Mouse (Mus musculus) adrenal gland, adult 8-10 months (tissue): ENCODE measurements around the gene Tbc1d16. TPM values are rescaled to one million over a fixed set of nuclear protein-coding genes. Genes with fewer than 3 reads are reported as not detected.

Source experiments
- DNase-seq: peaks from one replicate; pipeline ENCODE4 v3.0.0; 2022
- total RNA-seq, 4 experiments: library from RNA; stranded (reverse); gene quantifications; 2 replicates each; pipeline ENCODE4 v1.2.4; 2022

The Tbc1d16 gene
- total RNA-seq, 4 experiments from 2014 or later: 17.1 to 26.4 (median 22.0) TPM

DNA sequence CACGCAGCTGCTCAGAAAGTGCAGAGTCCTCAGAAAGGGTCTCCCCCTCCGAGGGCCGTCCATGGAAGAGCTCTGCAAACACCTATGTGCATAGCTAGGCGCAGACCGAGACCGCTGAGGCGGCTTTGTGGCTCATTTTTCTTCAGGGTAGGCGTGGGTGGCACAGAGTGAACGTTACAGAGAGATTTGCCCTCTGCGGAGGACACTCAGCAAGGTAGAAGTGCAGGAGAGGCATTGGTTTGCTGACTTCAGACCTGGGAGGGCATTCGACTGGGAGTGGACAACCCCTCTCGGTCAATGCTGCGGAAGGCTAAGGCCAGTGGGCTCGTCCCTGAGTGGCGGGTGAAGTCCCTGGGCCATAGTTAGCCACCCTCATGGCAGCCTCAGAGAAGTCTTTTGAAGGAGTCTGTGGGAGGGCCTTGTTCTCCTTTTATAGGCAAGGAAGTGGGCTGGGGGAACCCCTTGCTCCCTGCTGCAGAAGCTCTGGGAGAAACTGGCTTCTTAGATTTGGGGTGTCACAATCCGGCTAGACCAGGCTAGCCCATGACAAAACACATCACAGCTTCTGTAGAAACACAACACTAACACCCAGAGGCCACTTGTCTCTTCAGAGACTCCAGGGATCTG lies 84.8 kb downstream of the Tbc1d16 start:
- no peak for DNase-seq

GRCm38 (mm10) chr11:119142615-119143014 lies 85.7 kb downstream of the Tbc1d16 start:
- DNase-seq: no peak

DNA sequence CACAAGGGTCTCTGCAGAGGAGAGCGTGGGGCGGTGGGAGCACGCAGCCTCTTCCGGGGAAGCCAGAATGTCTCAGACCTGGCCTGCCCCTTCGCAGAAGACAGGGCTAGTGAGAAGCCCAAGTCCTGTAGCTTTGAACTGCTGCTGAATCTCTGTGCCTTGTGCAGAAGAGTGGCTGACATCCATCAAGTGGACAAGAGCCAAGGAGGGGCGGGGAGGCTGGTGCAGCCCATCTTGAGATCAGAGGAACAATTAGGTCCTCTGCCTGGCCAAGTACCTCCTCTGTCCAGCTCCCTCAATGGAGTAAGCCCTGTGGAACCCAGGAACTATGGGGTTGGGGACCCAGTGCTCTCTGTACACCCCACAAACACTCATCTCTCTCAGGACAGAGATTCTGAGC lies 89.3 kb downstream of the Tbc1d16 start:
- no peak for DNase-seq

- no peak for DNase-seq
Measured at GRCm38 (mm10) chr11:119138205-119138604, 90.1 kb downstream of the Tbc1d16 start.

GRCm38 (mm10) chr11:119134586-119134985 lies 93.7 kb downstream of the Tbc1d16 start:
- no peak for DNase-seq

DNA sequence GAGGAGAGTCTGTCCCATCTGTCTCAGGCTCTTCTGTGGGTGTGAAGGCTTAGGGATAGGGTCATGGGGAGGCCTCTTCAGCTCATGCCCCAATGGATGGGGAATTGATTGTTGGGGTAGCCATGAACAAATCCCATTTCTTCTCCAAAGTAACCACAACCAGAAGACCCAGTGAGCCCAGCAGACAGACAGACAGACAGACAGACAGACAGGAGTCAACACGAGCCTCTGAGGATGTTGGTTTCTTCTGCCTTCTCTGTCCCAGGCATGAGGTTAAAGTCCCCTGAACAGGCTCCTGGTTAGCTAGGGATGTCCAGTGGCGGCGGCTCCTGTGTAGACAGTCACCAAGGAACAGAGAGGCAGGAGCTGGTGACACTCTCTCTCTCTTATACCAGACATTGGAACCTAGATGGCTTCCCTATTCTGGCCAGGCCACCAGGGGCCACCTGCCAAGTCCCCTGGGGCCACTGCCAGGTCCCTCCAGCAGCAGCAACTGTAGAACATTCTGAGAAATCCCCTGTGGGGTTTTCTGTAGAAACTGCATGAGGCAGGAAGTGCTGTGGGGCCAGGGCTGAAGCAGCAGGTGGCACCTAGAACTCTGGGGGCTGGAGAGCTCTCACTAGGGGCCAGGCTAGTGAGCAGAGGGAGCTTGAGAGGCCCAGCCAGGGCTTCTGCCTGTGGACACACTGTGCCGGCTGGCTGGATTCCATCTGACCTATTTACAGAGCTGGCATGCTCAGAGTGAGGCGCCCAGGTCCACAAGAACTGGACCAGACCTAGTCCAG lies 94.7 kb downstream of the Tbc1d16 start:
- peak; percentile 76 for DNase-seq

- no peak for DNase-seq
Measured at GRCm38 (mm10) chr11:119132198-119133035, 95.9 kb downstream of the Tbc1d16 start.

DNA sequence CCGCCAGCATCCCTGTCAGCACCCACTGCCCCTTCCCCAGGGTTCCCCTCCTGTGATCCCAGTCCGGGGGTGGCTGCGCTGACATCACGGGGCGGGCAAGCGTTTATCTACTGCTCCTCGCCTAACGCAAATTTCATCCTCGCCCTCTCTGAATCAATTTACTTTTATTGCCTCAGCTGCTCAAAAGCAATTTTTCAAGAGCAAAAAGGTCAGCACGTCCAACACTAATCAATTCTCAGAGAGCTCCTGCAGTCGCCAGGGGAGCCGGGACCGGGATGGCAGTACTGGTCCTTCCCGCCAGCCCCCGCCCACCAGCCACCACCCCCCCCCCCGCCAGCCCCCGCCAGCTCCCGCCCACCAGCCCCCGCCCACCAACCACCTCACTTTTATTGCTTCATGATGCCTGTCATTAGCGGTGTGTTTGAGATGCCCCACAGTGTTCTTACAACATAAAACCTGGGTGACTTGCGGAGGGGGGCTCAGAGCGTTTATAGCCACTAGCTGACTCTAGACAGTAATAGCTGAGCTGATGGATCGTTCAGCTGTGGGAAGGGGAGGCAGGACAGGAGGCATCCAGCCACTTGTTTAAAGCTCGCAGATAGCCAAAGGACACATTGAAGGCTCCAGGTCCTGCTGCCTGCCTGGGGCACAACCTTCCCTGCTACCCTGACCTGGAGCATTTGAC lies 98.1 kb downstream of the Tbc1d16 start:
- no peak for DNase-seq

DNA sequence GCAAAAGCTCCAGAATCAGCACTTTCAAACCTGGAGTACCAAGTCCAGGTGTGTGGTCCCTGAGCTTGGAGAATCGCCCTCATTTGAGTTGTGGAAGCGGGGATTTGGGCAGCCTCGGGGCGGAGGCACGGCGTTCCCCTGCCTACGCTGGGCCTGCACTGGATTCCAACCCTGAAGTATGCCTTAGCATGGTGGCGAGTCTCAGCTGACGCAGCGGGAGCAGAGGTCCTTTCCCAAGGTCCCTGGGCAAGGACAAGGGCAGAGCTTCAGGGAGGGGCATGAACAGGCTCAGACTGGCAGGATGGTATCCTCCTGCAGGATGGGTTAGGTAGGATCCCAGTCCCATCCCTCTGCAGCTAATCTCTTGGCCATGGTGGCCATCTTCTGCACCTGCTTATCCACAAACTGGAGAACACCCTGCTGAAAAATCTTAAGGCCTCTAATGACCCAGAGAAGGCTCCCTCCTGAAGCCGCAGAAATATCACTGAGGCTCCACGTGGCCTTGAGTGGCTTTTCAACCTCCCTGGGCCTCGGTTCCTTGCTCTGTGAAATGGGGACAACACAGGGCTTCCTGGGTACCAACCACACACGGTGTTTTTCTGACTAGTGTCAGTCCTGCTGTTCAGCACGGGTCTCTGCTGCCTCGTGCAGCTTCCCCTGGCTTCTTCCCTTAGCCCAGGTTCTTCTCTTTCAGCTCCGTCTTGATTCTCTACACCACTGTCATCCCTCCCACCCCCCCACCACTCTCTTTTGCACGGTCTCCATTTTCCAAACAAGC lies 98.8 kb downstream of the Tbc1d16 start:
- DNase-seq: peak; percentile 83

GRCm38 (mm10) chr11:119128668-119129280 lies 99.5 kb downstream of the Tbc1d16 start:
- no peak for DNase-seq

DNA sequence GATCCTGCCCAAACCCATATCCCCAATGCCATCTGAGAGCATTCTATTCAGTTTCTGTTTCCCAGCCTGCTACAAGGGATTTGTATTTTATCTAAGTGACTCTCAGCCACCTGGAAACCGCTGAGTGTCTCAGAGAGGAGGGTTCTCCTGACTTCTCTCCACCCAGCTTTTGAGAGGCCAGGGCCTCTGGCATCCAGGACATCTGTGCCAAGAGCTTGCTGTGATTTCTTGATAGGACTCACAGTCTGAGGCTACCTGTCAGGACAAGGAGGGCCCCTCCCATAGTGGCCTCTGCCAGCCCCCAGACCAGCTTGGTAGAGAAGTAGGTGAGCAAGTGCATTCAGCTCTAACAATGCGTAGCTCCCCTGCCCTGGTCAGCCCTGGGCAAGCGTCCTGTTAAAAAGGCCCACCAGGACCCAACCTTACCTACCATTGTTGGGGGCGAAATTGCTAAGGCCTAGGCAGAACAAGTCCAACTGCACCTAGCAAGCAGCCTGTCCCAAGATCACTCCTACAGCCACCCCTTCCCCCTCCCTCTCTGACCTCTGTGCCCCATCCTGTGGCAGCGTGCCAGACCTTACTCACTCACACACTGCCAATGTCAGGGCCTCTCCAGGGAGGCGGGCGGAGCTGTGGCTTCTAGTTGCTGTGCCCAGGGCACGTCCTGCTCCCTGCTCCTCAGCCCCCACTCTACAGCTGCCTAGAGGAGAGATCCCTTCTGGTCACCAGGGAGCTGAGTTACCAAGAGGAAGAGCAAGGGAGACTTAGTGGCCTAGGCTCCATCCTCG lies 100.4 kb downstream of the Tbc1d16 start:
- peak; percentile 96 for DNase-seq

DNA sequence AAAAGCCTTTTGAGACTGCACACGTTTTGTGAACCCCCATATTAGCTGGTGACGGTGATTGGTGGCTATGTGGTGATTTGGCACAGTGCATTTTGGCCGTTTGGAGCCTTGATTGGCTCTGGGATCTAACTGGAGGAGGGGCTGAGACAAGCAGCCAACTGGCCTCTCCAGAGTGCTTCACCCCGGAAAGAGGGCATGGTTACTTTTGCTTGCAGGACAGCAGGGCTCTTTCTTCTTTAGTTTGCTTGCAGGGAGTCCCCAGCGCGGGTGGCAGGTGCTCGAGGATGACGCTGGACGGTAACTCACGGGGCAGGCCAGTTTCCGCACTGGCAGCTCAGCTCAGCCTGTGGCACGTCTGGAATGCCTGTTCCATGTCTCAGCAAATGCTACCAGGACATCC lies 101.2 kb downstream of the Tbc1d16 start:
- DNase-seq: no peak

- peak; percentile 97 for DNase-seq
Measured at GRCm38 (mm10) chr11:119125929-119126861, 102.1 kb downstream of the Tbc1d16 start.

DNA sequence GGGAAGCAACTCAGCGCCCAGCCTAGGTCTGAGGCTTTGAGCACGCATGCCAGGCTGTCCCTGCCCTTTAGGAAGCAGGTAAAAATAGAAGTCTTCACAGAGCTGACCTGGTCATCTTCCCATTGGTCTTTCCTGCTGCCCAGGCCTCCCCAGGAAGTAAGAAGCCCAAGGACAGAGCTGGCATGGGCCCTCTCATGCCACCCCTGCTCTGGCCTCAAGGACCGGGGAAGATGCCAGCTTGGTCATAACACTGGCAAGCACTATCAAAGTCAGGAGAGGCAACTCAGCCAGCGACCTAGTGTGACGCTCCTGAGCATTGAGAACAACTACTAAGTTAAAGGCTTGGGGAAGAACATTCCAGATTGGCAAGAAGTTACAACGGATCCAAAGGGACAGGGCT lies 103.8 kb downstream of the Tbc1d16 start:
- DNase-seq: peak; percentile 93

DNA sequence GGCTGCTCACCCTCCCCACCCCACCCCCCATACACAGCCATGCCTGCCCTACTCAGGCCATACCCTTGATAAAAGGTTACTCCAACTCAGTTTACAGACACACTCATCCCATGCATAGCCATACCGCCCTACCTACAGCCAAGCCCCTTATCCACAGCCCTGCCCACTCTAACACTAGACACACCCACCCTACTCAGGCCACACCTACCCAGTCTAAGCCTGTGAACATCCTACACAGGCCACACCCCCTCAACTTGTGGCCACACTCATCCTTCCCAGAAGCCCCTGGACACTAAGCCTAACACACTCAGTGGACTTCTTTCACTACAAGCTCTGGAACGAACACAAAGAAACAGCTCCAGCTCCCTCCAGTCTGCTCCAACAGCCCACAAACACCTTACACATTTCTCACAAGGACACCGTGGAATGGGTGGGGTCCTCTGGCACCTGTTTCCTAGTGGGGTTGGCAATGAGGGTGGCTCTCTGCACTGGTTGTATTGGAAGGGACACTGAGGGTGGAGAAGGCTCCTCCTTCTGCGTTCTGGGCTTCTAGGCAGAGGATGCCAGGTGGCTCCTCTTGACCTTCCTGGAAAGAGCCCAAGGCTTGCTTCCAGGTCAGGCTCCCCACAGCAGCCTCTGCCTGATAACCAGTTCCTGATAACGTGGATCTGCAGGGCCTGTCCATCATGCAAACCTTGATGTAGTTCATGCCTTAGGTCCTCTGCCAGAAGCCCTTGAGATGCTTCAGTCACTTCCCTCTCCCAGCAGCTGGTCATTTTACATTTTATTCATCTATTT lies 104.6 kb downstream of the Tbc1d16 start:
- no peak for DNase-seq

GRCm38 (mm10) chr11:119122396-119122795 lies 105.9 kb downstream of the Tbc1d16 start:
- DNase-seq: no peak

DNA sequence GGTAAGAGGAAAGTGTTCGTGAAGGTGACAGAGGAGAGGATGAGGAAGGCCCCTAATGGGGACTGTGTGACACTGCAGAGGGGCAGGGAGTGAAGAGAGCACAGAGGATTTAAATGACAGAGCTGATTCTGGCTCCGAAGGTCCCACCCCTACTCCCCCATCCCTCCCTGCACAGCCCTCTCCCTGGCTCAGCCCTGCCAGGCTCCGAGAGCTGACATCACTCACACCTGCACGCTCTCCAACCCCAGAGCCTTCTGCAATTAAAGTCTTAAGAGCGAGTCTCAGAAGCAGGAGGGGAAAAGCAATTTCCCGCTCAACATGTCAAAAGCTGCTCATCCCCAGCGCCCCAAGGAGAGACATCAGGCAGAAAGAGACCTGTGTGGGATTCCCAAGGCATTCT lies 109.4 kb downstream of the Tbc1d16 start:
- no peak for DNase-seq

DNA sequence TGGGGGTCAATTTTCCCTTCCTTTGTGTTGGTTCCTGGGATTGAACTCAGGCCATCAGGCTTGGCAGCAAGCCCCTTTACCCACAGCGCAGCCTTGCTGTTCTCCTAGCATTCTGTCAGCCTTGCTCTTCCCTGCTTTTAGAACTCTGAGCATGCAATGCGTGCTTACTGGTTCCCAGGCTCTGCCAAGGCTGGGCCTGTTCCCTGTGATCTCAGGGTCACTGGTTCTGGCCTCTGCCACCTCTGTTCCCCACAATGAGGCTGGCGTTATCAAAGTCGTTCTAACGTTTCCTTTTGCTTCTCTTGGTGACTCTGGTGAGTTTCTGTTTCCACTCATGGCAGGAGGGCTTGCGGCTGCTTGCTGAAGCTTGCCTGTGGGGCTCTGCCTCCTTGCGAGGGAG lies 110.4 kb downstream of the Tbc1d16 start:
- DNase-seq: no peak
